In the genomic region with DNA sequence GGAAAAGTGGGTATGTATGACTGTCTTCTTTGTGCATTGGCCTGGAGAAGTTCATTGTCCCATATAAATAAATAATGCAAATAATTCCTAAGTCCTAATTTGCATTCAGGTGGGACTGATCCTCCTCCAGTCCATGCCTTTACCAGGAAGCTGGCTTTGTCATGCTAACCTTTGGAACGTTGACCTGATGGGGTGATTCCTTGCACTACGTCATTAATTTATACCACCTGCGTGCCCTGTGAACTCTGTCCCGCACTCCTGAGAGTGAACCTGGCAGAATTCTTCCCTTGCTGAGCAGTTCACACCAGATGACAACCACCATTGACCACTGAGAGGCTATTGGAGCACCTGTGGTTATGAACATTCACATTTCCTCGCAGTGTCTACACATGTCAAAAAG, we compare ENCODE assay signal across 25 mouse cellular contexts.
"Had no signal": no experiment of that assay in that cellular context is flagged by ENCODE, and none has a peak within 500 bp of the region (broad histone marks: within the 10 kb centered on the region; RNA-seq: fewer than 3 reads in every experiment).

No protein-coding gene starts in this region.

- H3K27ac ChIP-seq: gastrocnemius, adult 2 months; heart, adult 2 months; heart, embryonic 13.5 days; heart, embryonic 15.5 days; hindbrain, embryonic 13.5 days; hindbrain, embryonic 15.5 days; hindbrain, postnatal 0 days; layer of hippocampus, adult 2 months; limb, embryonic 10.5 days; limb, embryonic 12.5 days; liver, embryonic 12.5 days; liver, embryonic 14.5 days had no signal

- H3K4me2 ChIP-seq: heart, embryonic 11.5 days; heart, embryonic 13.5 days; heart, embryonic 15.5 days; hindbrain, embryonic 13.5 days; hindbrain, embryonic 15.5 days; limb, embryonic 12.5 days; liver, embryonic 12.5 days had no signal

- H3K4me1 ChIP-seq: hindbrain, embryonic 13.5 days; hindbrain, embryonic 15.5 days had no signal

- DNase-seq: gastrocnemius, adult 2 months; gastrocnemius, postnatal 14 days; gastrocnemius, postnatal 36 days; heart, adult 11 months; heart, adult 2 months; heart, postnatal 14 days; heart, postnatal 36 days; kidney, adult 18-20 months; kidney, adult 8-10 months; kidney, postnatal 10 days; kidney, postnatal 25 days; kidney, postnatal 4 days; layer of hippocampus, postnatal 36 days; liver had no signal

- ATAC-seq: hindbrain, postnatal 0 days; liver, embryonic 12.5 days had no signal

- H3K27me3 ChIP-seq: heart, embryonic 13.5 days; heart, embryonic 15.5 days; hindbrain, embryonic 13.5 days; hindbrain, embryonic 15.5 days; limb, embryonic 12.5 days had no signal

- H3K9me3 ChIP-seq: heart, embryonic 13.5 days; heart, embryonic 15.5 days; hindbrain, embryonic 13.5 days; hindbrain, embryonic 15.5 days; limb, embryonic 10.5 days; limb, embryonic 12.5 days; liver, embryonic 12.5 days had no signal

- H3K36me3 ChIP-seq: heart, embryonic 13.5 days; heart, embryonic 15.5 days; hindbrain, embryonic 13.5 days; hindbrain, embryonic 15.5 days; limb, embryonic 10.5 days; limb, embryonic 12.5 days; liver, embryonic 12.5 days had no signal

- H3K9ac ChIP-seq: heart, embryonic 13.5 days; heart, embryonic 15.5 days; hindbrain, embryonic 13.5 days; hindbrain, embryonic 15.5 days; limb, embryonic 12.5 days; liver, embryonic 12.5 days; liver, embryonic 14.5 days had no signal

- H3K4me3 ChIP-seq: gastrocnemius, adult 2 months; heart, adult 2 months; heart, embryonic 13.5 days; heart, embryonic 15.5 days; hindbrain, embryonic 13.5 days; hindbrain, embryonic 15.5 days; layer of hippocampus, adult 2 months; limb, embryonic 10.5 days; limb, embryonic 12.5 days; liver, embryonic 12.5 days had no signal
